Mouse (Mus musculus): ENCODE data around the gene Cabp2.

DNA sequence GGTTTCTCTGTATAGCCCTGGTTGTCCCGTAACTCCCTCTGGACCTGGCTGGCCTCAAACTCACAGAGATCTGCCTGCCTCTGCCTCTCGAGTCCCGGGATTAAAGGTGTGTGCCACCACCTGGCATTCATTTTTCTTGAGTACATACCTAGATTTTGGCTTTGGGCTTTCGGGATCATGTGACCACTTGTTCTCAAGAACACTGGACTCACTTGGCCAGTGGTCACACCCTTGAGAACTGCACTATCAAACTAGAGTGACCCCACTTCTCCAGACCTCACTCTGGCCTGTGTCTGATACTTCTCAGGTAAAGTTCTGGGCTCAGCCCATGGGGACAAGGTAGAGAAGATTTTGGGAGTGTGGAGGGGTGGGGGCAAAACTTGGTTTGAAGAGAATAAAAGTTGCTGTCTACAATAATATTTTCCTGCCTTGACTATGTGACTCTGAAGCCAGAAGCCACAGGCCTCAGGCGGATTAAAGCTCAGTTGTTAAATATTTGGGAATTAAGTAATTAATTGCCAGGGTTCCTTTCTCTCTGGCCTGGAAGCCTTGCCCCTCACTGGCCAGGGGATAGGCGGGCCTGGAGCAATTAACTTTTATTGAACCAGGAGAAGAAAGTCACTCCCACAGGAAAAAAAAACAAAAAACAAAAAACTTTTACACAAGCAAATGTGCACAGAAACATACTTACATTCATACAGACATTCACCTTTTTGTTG is 8.5 kb upstream of the Cabp2 start:
- TF ChIP-seq POLR2A (IDR thresholded peaks at IDR 0.05; ENCODE audit: low read depth, low read length) (no peak), CTCF (IDR thresholded peaks at IDR 0.05; ENCODE audit: borderline replicate concordance, insufficient read depth, low read length) (no peak)
